Mouse (Mus musculus) heart, postnatal 4 days (tissue): Measurements from ENCODE around the gene Eif2s3y. TPM values are rescaled to one million over a fixed set of nuclear protein-coding genes. Genes with fewer than 3 reads are reported as not detected.

Experiments
- DNase-seq: peaks from one replicate; pipeline ENCODE4 v3.0.0; 2021
- microRNA-seq, 2 experiments: library from miRNA; unstranded; fragments of <30 nt; microRNA quantifications; one replicate each; pipeline ENCODE4 v1.2.0; 2021 to 2022
- total RNA-seq, 2 experiments: library from RNA; stranded (reverse); gene quantifications; 2 replicates each; pipeline ENCODE4 v1.2.3; 2021

Eif2s3y gene
- total RNA-seq, result 10 to 100 TPM in 1 of 2 experiments, not detected in 1; 85.5 TPM

GRCm38 (mm10) chrY:1009882-1010751 lies at the start of gene Eif2s3y:
TSS of gene Eif2s3y (plus strand) at chrY:1010543.
- DNase-seq, result no peak

Small RNA genes within 50 kb of the gene (microRNA-seq; reads per million reads assigned to microRNA genes)
- gene Gm47281, result 0 reads per million in 2 experiments

Other genes starting within 250 kb of the Eif2s3y start
- not detected for gene Zfy1, start 213.1 kb upstream of the Eif2s3y start, total RNA-seq
- not detected for gene Uba1y, start 191.9 kb upstream of the Eif2s3y start, total RNA-seq
- 10 to 100 TPM in 1 of 2 experiments, not detected in 1; 15.4 TPM for gene Kdm5d, start 112.8 kb upstream of the Eif2s3y start, total RNA-seq
- gene Uty, start 235.2 kb downstream of the Eif2s3y start, total RNA-seq, result 10 to 100 TPM in 1 of 2 experiments, not detected in 1; 21.4 TPM